Mouse (Mus musculus): ENCODE data around the gene Arpc2. TPM values are rescaled to one million over a fixed set of nuclear protein-coding genes. Genes with fewer than 3 reads are reported as not detected.

Gene Arpc2
- polyA plus RNA-seq (2015; fragmentation: Nextera tagmentation; extraction: Ambion mirVana) = 518 and 584 TPM in 2 replicates

GRCm38 (mm10) chr1:74235938-74236589 is at the start of gene Arpc2:
Gene Arpc2 (plus strand): TSS chr1:74236084.
- peak within 1 kb of the TSS; percentile 83 for H3K4me2 ChIP-seq (replicated peaks)
- H3K9ac ChIP-seq = peak within 1 kb of the TSS; percentile 85
- no peaks in the 10 kb centered on the region for H3K9me3 ChIP-seq
- peak within 1 kb of the TSS; percentile 95 for H3K27ac ChIP-seq
- no peaks in the 10 kb centered on the region for H3K27me3 ChIP-seq (replicated peaks)
- ATAC-seq = peak; percentile 91
- H3K4me1 ChIP-seq (replicated peaks) = peaks cover 22% of the 10 kb centered on the region
- peak within 1 kb of the TSS; percentile 79 for H3K4me3 ChIP-seq (replicated peaks)
- H3K36me3 ChIP-seq = no peaks in the 10 kb centered on the region
- WGBS = 2% methylated on average over 50 of the region's 55 CpGs

GRCm38 (mm10) chr1:74190471-74190870 is 45.4 kb upstream of the Arpc2 start:
- no peak overlapping the region for H3K4me3 ChIP-seq (replicated peaks)
- no peak for ATAC-seq
- no peaks in the 10 kb centered on the region for H3K9me3 ChIP-seq
- H3K9ac ChIP-seq = no peak overlapping the region
- H3K36me3 ChIP-seq = no peaks in the 10 kb centered on the region
- H3K4me2 ChIP-seq (replicated peaks) = no peak overlapping the region
- no peak overlapping the region for H3K27ac ChIP-seq
- no peaks in the 10 kb centered on the region for H3K4me1 ChIP-seq (replicated peaks)
- no peaks in the 10 kb centered on the region for H3K27me3 ChIP-seq (replicated peaks)
- 85% methylated on average over 7 of the region's 7 CpGs for WGBS

- WGBS = 75% methylated on average over 2 of the region's 2 CpGs
- Histone ChIP-seq H3K36me3 (no peaks in the 10 kb centered on the region), H3K9ac (no peak overlapping the region), H3K4me1 (replicated peaks) (no peaks in the 10 kb centered on the region), H3K9me3 (no peaks in the 10 kb centered on the region), H3K27me3 (replicated peaks) (no peaks in the 10 kb centered on the region), H3K4me2 (replicated peaks) (no peak overlapping the region), H3K4me3 (replicated peaks) (no peak overlapping the region), H3K27ac (no peak overlapping the region)
- no peak for ATAC-seq
Observed at GRCm38 (mm10) chr1:74192711-74193110, 43.2 kb upstream of the Arpc2 start.

GRCm38 (mm10) chr1:74194445-74194844 is 41.4 kb upstream of the Arpc2 start, which contains the start of gene Cxcr1:
Gene Cxcr1 (minus strand): TSS chr1:74194631.
- Histone ChIP-seq H3K4me1 (replicated peaks) (no peaks in the 10 kb centered on the region), H3K27ac (no peak within 1 kb of the TSS), H3K36me3 (no peaks in the 10 kb centered on the region), H3K9ac (no peak within 1 kb of the TSS), H3K4me2 (replicated peaks) (no peak within 1 kb of the TSS), H3K4me3 (replicated peaks) (no peak within 1 kb of the TSS), H3K27me3 (replicated peaks) (no peaks in the 10 kb centered on the region), H3K9me3 (no peaks in the 10 kb centered on the region)
- ATAC-seq = no peak
- WGBS = 60% methylated on average over 8 of the region's 8 CpGs

- Histone ChIP-seq H3K9me3 (no peaks in the 10 kb centered on the region), H3K36me3 (no peaks in the 10 kb centered on the region), H3K27ac (no peak overlapping the region), H3K4me1 (replicated peaks) (peaks cover 5% of the 10 kb centered on the region; the same call in 1 of the 2 replicates), H3K27me3 (replicated peaks) (no peaks in the 10 kb centered on the region), H3K4me2 (replicated peaks) (no peak overlapping the region), H3K4me3 (replicated peaks) (no peak overlapping the region), H3K9ac (no peak overlapping the region)
- 49% methylated on average over 7 of the region's 7 CpGs for WGBS
- ATAC-seq = no peak
Observed at GRCm38 (mm10) chr1:74195961-74196360, 39.9 kb upstream of the Arpc2 start.

GRCm38 (mm10) chr1:74196621-74197419 is 39.1 kb upstream of the Arpc2 start:
- no peak overlapping the region for H3K9ac ChIP-seq
- ATAC-seq = peak; percentile 82
- peak overlapping the region; percentile 46 for H3K27ac ChIP-seq
- no peaks in the 10 kb centered on the region for H3K36me3 ChIP-seq
- no peaks in the 10 kb centered on the region for H3K9me3 ChIP-seq
- H3K4me1 ChIP-seq (replicated peaks) = peaks cover 5% of the 10 kb centered on the region; the same call in 1 of the 2 replicates
- no peaks in the 10 kb centered on the region for H3K27me3 ChIP-seq (replicated peaks)
- WGBS = 67% methylated on average over 17 of the region's 17 CpGs
- no peak overlapping the region for H3K4me2 ChIP-seq (replicated peaks)
- H3K4me3 ChIP-seq (replicated peaks) = no peak overlapping the region

- Histone ChIP-seq H3K36me3 (no peaks in the 10 kb centered on the region), H3K9me3 (no peaks in the 10 kb centered on the region), H3K9ac (no peak overlapping the region), H3K4me2 (replicated peaks) (no peak overlapping the region), H3K27ac (no peak overlapping the region), H3K4me1 (replicated peaks) (peaks cover 5% of the 10 kb centered on the region; the same call in 1 of the 2 replicates), H3K27me3 (replicated peaks) (no peaks in the 10 kb centered on the region), H3K4me3 (replicated peaks) (no peak overlapping the region)
- no peak for ATAC-seq
- WGBS = 80% methylated on average over 12 of the region's 12 CpGs
Observed at GRCm38 (mm10) chr1:74197726-74198470, 38.0 kb upstream of the Arpc2 start.

- no peak overlapping the region for H3K4me2 ChIP-seq (replicated peaks)
- no peaks in the 10 kb centered on the region for H3K9me3 ChIP-seq
- H3K36me3 ChIP-seq = no peaks in the 10 kb centered on the region
- 0 out of 2 replicates have a peak overlapping the region, but pooled peaks have one; percentile 10 for H3K27ac ChIP-seq
- H3K4me3 ChIP-seq (replicated peaks) = no peak overlapping the region
- H3K9ac ChIP-seq = no peak overlapping the region
- H3K27me3 ChIP-seq (replicated peaks) = no peaks in the 10 kb centered on the region
- 61% methylated on average over 8 of the region's 8 CpGs for WGBS
- H3K4me1 ChIP-seq (replicated peaks) = peaks cover 5% of the 10 kb centered on the region; the same call in 1 of the 2 replicates
- ATAC-seq = peak; percentile 29
Observed at GRCm38 (mm10) chr1:74199046-74199445, 36.8 kb upstream of the Arpc2 start.

- ATAC-seq = no peak
- Histone ChIP-seq H3K4me1 (replicated peaks) (peaks cover 5% of the 10 kb centered on the region; the same call in 1 of the 2 replicates), H3K36me3 (no peaks in the 10 kb centered on the region), H3K9ac (no peak overlapping the region), H3K9me3 (no peaks in the 10 kb centered on the region), H3K27me3 (replicated peaks) (no peaks in the 10 kb centered on the region), H3K4me3 (replicated peaks) (no peak overlapping the region), H3K27ac (no peak overlapping the region), H3K4me2 (replicated peaks) (no peak overlapping the region)
- WGBS = 77% methylated on average over 7 of the region's 7 CpGs
Observed at GRCm38 (mm10) chr1:74201048-74201844, 34.6 kb upstream of the Arpc2 start.

- WGBS = 60% methylated on average over 5 of the region's 5 CpGs
- no peak for ATAC-seq
- Histone ChIP-seq H3K9ac (no peak overlapping the region), H3K4me2 (replicated peaks) (no peak overlapping the region), H3K36me3 (no peaks in the 10 kb centered on the region), H3K4me1 (replicated peaks) (peaks cover 5% of the 10 kb centered on the region; the same call in 1 of the 2 replicates), H3K27ac (no peak overlapping the region), H3K9me3 (no peaks in the 10 kb centered on the region), H3K4me3 (replicated peaks) (no peak overlapping the region), H3K27me3 (replicated peaks) (no peaks in the 10 kb centered on the region)
Observed at GRCm38 (mm10) chr1:74203457-74203856, 32.4 kb upstream of the Arpc2 start.

GRCm38 (mm10) chr1:74205881-74206280 is 30.0 kb upstream of the Arpc2 start:
- ATAC-seq = no peak; the same call in 1 of the 2 replicates

More at GRCm38 (mm10) chr1:74205881-74206280, 30.0 kb upstream of the Arpc2 start:
- H3K9me3 ChIP-seq = no peaks in the 10 kb centered on the region
- H3K36me3 ChIP-seq = no peaks in the 10 kb centered on the region
- H3K27ac ChIP-seq = no peak overlapping the region
- no peaks in the 10 kb centered on the region for H3K27me3 ChIP-seq (replicated peaks)
- H3K4me3 ChIP-seq (replicated peaks) = no peak overlapping the region
- no peak overlapping the region for H3K9ac ChIP-seq
- H3K4me1 ChIP-seq (replicated peaks) = no peaks in the 10 kb centered on the region
- H3K4me2 ChIP-seq (replicated peaks) = no peak overlapping the region
- WGBS = 54% methylated on average over 7 of the region's 7 CpGs

Measured in intestine, embryonic 15.5 days (tissue).